Mouse (Mus musculus) G1E (cell line): ENCODE measurements around the gene Sdsl.

Experiments
- CTCF ChIP-seq: IDR thresholded peaks from 2 replicates; pipeline ENCODE4 v1.5.1; 2012; ENCODE audit warnings: low read depth, low read length, inconsistent platforms, mixed read lengths
- GATA1 ChIP-seq: IDR thresholded peaks from 2 replicates; pipeline ENCODE4 v1.6.1; 2012; ENCODE audit warnings: borderline replicate concordance, low read length, inconsistent platforms, mixed read lengths
- GATA2 ChIP-seq: IDR thresholded peaks from 2 replicates; pipeline ENCODE4 v1.6.1; 2012; ENCODE audit warnings: low read depth, low read length, inconsistent platforms, borderline replicate concordance
- POLR2AphosphoS5 ChIP-seq: IDR thresholded peaks from 2 replicates; pipeline ENCODE4 v1.6.1; 2012; ENCODE audit warnings: low read depth, low read length, inconsistent platforms; ENCODE audit not compliant: insufficient replicate concordance
- TAL1 ChIP-seq: conservative IDR thresholded peaks from 2 replicates; pipeline ENCODE4 v1.6.1; 2012; ENCODE audit warnings: low read depth, low read length, inconsistent platforms, mixed read lengths

DNA sequence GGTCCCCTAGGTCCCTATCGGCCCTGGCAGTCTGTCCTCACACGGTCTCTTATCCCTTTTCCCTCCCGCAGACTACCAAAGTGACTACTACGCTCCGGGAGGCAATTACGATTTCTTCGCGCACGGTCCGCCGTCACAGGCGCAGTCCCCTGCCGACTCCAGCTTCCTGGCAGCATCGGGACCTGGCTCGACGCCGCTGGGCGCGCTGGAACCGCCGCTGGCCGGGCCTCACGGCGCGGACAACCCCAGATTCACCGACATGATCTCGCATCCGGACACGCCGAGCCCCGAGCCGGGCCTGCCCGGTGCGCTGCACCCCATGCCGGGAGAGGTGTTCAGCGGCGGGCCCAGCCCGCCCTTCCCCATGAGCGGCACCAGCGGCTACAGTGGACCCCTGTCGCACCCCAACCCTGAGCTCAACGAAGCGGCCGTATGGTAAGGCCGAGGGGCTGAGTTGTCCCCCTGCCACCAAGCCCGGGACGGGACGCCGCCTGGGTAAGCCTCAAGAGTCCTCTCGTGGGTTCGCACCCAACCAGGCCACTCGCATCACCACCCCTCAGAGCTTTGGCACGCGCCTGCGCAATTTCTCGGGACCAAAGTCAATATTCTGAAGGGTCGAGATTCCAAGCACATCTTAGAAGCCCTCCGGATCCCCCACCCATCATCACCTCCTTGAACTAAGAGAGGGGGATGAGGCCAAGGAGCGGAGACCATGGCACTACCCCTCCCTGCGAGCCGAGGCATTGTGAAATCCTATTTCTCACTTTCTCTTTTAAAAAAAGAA lies 32.5 kb downstream of the Sdsl start:
- TF ChIP-seq CTCF = no peak
- no peak for TF ChIP-seq GATA1
- TF ChIP-seq POLR2AphosphoS5 = no peak
- no peak for TF ChIP-seq TAL1
- no peak for TF ChIP-seq GATA2
